Mouse (Mus musculus) CH12.LX (cell line): ENCODE data around the gene Slc6a20a.

ENCODE experiments used
- CTCF ChIP-seq, 2 experiments: IDR thresholded peaks in 1 of 2; conservative IDR thresholded peaks in 1 of 2; 2 replicates each; pipeline ENCODE4 v1.5.1; 2011 to 2012; ENCODE audit warnings: low read depth in 2 of 2, low read length in 2 of 2, improper control_type of control experiment in 1 of 2, inconsistent platforms in 1 of 2, mild to moderate bottlenecking in 1 of 2, moderate library complexity in 1 of 2
- EP300 ChIP-seq: IDR thresholded peaks from 2 replicates; pipeline ENCODE4 v1.6.1; 2011; ENCODE audit warnings: low read length, improper control_type of control experiment
- NRF1 ChIP-seq: IDR thresholded peaks from 2 replicates; pipeline ENCODE4 v1.6.1; 2014; ENCODE audit warnings: low read depth, mild to moderate bottlenecking, inconsistent platforms, low read length, improper control_type of control experiment, moderate library complexity
- RCOR1 ChIP-seq: conservative IDR thresholded peaks from 2 replicates; pipeline ENCODE4 v1.6.1; 2012; ENCODE audit warnings: low read depth, mild to moderate bottlenecking, inconsistent platforms, low read length, improper control_type of control experiment

GRCm38 (mm10) chr9:123678327-123679105 lies at the start of gene Slc6a20a, which contains the start of gene Ccr9:
- TF ChIP-seq CTCF (conservative IDR thresholded peaks at IDR 0.05 in 1 of 2, IDR thresholded peaks at IDR 0.05 in 1 of 2; ENCODE audit: low read depth in 2 of 2, low read length in 2 of 2) = no peak
- TF ChIP-seq EP300 = no peak
- TF ChIP-seq NRF1 = no peak
- TF ChIP-seq RCOR1 = no peak
